Mouse (Mus musculus): ENCODE measurements around the gene Atp8a1.
A peak's percentile ranks its signal among the peaks of the same experiment; 100 is the strongest.
"Not testable (repeated sequence)": the region's sequence is repeated elsewhere in the genome, so short reads cannot be mapped to it uniquely, and the experiment has no call there.

Atp8a1 gene

DNA sequence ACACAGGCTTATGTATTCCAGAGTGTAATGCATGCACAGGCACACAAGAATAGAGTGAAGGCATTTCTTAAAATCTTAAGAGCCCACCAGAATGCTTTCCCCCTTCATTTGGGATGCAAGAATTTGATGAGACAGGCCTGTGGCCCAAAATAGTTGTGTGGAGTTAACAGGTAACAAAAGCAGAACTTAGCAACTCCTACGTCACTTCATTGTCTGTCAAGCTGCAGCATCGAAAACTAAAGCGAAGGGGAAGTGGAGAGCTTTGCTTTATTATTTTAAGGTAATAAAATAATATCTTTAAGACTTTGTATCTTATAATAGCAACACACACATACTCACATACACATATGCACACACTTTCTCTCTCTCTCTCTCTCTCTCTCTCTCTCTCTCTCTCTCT lies 20.3 kb downstream of the Atp8a1 start:
- DNase-seq (ENCODE audit: low read depth, low spot score): no peak

GRCm38 (mm10) chr5:67826278-67826677 lies 21.0 kb downstream of the Atp8a1 start:
- DNase-seq (ENCODE audit: low read depth, low spot score): no peak

GRCm38 (mm10) chr5:67824600-67824999 lies 22.6 kb downstream of the Atp8a1 start:
- no peak for DNase-seq (ENCODE audit: low read depth, low spot score)

GRCm38 (mm10) chr5:67823771-67824170 lies 23.5 kb downstream of the Atp8a1 start:
- DNase-seq (ENCODE audit: low read depth, low spot score): no peak

DNA sequence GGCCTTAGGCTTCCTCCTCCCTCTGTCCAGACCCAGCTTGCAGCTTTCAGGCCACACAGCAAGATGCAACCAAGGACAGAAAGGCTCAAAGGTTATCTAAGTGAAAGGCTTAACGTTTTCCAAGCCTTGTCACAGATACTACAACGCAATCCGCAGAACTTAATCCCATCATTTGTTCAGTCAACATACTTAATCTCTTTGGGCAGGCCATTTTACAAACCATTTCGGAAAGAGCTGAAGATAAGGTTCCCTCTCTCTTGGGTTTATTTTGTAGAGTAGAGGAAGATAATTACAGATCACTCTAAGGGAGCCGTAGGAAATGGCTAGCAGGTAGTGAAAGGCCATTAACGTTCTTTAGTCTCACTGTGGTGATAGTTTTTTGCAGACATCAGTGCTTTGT lies 24.6 kb downstream of the Atp8a1 start:
- DNase-seq (ENCODE audit: low read depth, low spot score): no peak

GRCm38 (mm10) chr5:67821987-67822401 lies 25.2 kb downstream of the Atp8a1 start:
- DNase-seq (ENCODE audit: low read depth, low spot score): no peak

- DNase-seq (ENCODE audit: low read depth, low spot score): no peak
Measured at GRCm38 (mm10) chr5:67821185-67821584, 26.0 kb downstream of the Atp8a1 start.

DNA sequence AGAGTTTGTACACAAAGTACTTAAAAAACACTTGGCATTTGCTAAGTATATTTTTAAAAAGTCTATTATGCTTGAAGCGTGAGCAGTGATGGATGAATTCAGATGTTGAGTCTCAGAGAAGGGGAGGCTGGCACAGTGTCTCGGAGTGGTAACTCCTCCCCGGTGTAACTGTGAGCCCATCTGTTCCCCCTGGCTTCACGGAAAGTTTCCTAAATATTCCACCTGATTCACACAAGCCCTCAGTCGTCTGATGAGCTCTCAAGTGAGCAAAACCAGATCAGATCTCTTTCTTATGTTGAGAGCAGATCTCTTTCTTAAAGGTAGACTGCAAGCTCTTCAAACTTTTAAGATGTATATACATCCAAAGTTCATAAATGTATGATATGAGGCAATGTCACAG lies 27.8 kb downstream of the Atp8a1 start:
- DNase-seq (ENCODE audit: low read depth, low spot score): no peak

GRCm38 (mm10) chr5:67815572-67816325 lies 31.5 kb downstream of the Atp8a1 start:
- peak; percentile 61 for DNase-seq (ENCODE audit: low read depth, low spot score)

DNA sequence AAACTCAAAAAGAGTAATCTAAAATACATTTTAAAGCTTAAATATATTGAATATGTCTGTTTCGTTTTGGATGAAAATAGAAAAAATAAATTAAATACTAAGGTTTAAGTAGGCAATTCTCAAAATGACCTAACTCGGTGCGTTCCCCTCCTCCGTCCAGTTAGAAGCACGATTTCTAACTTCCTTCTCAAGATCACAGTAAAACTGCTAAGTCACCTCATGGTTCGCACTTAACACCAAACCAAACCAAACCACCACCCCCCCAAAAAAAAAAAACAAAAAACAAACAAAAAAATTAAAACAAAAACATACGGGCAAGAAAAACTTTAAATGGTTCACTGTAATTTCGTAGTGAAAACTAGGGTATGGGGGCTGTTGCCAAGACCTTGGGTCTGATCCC lies 32.2 kb downstream of the Atp8a1 start:
- not testable (repeated sequence) for DNase-seq (ENCODE audit: low read depth, low spot score)

GRCm38 (mm10) chr5:67814437-67814965 lies 32.7 kb downstream of the Atp8a1 start:
- no peak for DNase-seq (ENCODE audit: low read depth, low spot score)

GRCm38 (mm10) chr5:67813334-67813733 lies 33.9 kb downstream of the Atp8a1 start:
- no peak for DNase-seq (ENCODE audit: low read depth, low spot score)

GRCm38 (mm10) chr5:67802174-67803030 lies 44.8 kb downstream of the Atp8a1 start:
- DNase-seq (ENCODE audit: low read depth, low spot score): no peak

- no peak for DNase-seq (ENCODE audit: low read depth, low spot score)
Measured at GRCm38 (mm10) chr5:67800801-67801200, 46.4 kb downstream of the Atp8a1 start.

DNA sequence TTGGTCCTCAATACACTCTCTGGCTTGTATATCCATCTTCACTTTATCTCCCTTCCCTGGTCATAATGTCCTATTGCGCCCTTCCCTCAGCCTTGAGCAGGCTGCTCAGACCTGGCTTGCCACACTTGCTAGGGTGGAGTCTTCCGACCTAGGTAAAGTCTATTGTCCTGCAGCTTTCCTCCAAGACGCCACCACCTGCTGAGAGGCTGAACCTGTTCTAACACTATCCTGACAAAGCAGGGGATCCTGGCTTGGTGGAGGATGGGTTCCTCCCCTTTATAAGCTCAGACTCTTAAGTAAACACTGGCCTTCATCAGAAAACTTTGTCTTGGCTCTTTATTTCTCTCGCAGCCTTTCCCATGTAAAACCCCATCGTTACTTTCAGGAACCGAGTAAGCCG lies 47.4 kb downstream of the Atp8a1 start:
- DNase-seq (ENCODE audit: low read depth, low spot score): no peak

DNA sequence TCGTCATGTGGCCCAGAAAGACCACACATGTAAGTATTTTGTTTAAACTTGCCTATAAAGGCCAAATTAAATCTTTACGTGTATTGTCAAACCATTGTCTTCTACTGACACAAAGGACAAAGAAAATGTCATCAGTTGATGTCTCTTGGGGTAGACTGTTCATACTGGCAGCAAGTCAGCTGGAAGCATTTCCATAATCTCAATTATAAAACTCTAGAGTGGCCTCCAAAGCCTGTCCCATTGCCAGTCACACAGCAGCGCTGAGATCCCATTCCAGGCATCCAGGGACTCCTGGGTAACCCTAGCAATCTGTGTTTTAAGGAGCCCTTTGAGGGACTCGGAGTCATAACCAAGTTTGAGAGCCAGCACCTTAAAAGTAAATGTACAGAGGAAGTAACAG lies 48.9 kb downstream of the Atp8a1 start:
- no peak for DNase-seq (ENCODE audit: low read depth, low spot score)

GRCm38 (mm10) chr5:67797006-67797958 lies 50.0 kb downstream of the Atp8a1 start:
- no peak for DNase-seq (ENCODE audit: low read depth, low spot score)

- DNase-seq (ENCODE audit: low read depth, low spot score): no peak
Measured at GRCm38 (mm10) chr5:67794129-67794800, 53.0 kb downstream of the Atp8a1 start.

DNA sequence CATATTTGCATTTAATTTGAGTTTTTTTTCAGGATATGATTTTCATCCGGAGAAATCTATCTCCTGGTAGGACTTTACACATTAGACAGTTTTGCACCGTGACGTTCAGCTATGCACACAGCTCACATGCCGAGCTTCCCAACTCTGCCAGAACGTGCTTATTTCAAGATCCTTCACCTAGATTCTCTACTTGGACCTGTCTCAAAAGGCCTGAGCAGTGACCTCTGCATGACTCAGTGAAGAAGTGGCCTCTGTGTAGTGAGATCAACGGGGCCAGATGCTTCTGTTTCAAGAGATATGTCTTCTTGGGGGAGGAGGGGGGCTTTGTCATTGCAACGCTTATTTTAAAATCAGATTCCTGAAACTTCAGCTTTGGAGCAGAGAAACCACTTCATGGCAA lies 64.5 kb downstream of the Atp8a1 start:
- no peak for DNase-seq (ENCODE audit: low read depth, low spot score)

DNA sequence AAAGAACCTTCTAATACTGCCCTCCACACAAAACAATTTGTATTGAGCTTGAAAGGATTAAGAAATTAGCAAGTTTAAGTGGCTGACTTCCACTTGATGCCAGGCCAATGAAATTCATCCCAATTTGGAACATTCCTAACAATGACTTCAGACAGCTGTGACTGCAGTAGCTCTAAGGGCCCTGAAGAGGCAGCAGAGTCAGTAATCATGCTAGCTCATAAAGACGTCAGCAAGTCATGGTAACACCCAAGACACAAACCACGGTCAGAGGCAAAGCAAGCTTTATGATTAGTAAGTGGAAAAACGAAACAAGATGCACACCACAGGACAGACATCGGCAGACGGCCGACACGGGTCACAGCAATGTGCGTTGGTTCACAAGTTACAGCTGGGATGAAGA lies 69.2 kb downstream of the Atp8a1 start:
- no peak for DNase-seq (ENCODE audit: low read depth, low spot score)

GRCm38 (mm10) chr5:67774186-67774585 lies 73.0 kb downstream of the Atp8a1 start:
- DNase-seq (ENCODE audit: low read depth, low spot score): no peak

All from c-Kit-negative CD71-positive TER-119-positive erythroid progenitor cells, embryonic 14.5 days (primary cell).